Mouse (Mus musculus) hindbrain, embryonic 14.5 days (tissue): ENCODE measurements around the gene Eno2. TPM values are rescaled to one million over a fixed set of nuclear protein-coding genes. Genes with fewer than 3 reads are reported as not detected.
A peak's percentile ranks its signal among the peaks of the same experiment; 100 is the strongest.

Experiments
- ATAC-seq: fragments of 200-750 bp; cut with Nextera tagmentation; 2 replicates; pipeline ENCODE4 v1.8.0; 2017; ENCODE audit warnings: moderate number of reproducible peaks, mild to moderate bottlenecking, moderate TSS enrichment, moderate library complexity; ENCODE audit not compliant: low FRiP score
- DNase-seq: peaks from one replicate; pipeline ENCODE4 v3.0.0-alpha.2; 2015; ENCODE audit warnings: low spot score
- H3K27ac ChIP-seq: fragments of 300-500 bp; sonication (generic); 2 replicates; pipeline ENCODE4 v1.5.1; 2014; ENCODE audit warnings: mild to moderate bottlenecking, moderate library complexity
- H3K27me3 ChIP-seq: fragments of 300-500 bp; sonication (generic); 2 replicates; pipeline ENCODE4 v1.6.1; 2014; ENCODE audit warnings: mild to moderate bottlenecking, low read length, mixed read lengths; ENCODE audit not compliant: control insufficient read depth, insufficient read depth
- H3K36me3 ChIP-seq: fragments of 300-500 bp; sonication (generic); replicated peaks from 2 replicates; pipeline ENCODE4 v1.6.1; 2014; ENCODE audit not compliant: control insufficient read depth, insufficient read depth
- H3K4me1 ChIP-seq: fragments of 300-500 bp; sonication (generic); replicated peaks from 2 replicates; pipeline ENCODE4 v1.6.1; 2014; ENCODE audit warnings: antibody characterized with exemption, low read length, mixed read lengths; ENCODE audit not compliant: control insufficient read depth, insufficient read depth
- H3K4me2 ChIP-seq: fragments of 300-500 bp; sonication (generic); replicated peaks from 2 replicates; pipeline ENCODE4 v1.6.1; 2014; ENCODE audit warnings: mild to moderate bottlenecking, moderate library complexity
- H3K4me3 ChIP-seq: fragments of 300-500 bp; sonication (generic); replicated peaks from 2 replicates; pipeline ENCODE4 v1.5.1; 2014; ENCODE audit warnings: mild to moderate bottlenecking, low read length
- H3K9ac ChIP-seq: fragments of 300-500 bp; sonication (generic); 2 replicates; pipeline ENCODE4 v1.6.1; 2014
- H3K9me3 ChIP-seq: fragments of 300-500 bp; sonication (generic); 2 replicates; pipeline ENCODE4 v1.6.1; 2016; ENCODE audit warnings: low read length; ENCODE audit not compliant: control insufficient read depth
- WGBS: fragments of 180-500 bp; shearing (Covaris S2); extraction: QIAGEN DNeasy Blood & Tissue Kit; methylation state at CpG from one replicate; pipeline ENCODE4 v1.1.7; 2014; 5-methylcytosine and 5-hydroxymethylcytosine counted together
- polyA plus RNA-seq: library from polyadenylated mRNA; unstranded; fragments of >200 nt; fragmentation: Nextera tagmentation; extraction: Ambion mirVana; gene quantifications from 2 replicates; pipeline ENCODE4 v1.2.1, GENCODE M21; 2014

Eno2 gene
- polyA plus RNA-seq, 1 experiment from 2014 or later, result 142 TPM

DNA sequence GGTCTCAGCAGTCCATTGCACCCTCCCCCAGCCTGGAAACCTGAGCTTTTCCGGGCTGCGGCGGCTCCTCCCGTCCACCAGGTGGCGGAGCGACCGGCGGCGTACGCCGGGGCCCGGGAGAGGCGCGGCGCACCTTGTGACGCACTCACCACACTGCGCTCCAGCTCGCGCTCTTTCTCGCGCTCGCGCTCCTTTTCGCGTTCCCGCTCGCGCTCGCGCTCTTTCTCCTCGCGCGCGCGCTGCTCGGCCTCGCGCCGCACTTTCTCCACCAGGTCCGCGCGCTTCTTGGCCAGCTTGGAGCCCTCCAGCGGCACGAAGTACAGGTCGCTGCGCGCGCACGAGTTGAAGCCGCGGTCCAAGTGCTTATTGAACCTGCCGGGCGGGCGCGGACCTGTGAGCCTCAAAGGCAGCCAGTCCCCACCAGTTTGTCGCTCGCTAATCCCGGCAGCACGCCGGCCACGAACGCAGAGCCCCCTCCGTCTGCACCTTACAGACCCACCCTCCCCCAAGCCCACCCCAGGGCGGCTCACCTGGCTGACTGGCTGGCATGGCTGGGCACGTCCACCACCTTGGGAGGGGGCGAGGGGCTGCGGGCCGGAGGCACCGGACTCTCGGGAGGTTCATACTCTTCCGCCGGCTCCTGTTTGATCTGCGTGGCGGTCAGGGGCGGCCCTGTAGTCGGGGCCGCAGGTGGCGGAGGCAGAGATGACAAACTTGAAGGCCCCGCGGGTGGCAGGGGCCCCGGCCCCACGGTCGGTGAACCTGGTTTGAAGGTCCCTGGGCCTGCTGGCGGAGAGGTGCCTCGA lies 23.8 kb downstream of the Eno2 start:
- Histone ChIP-seq H3K36me3 (peaks cover 67% of the 10 kb centered on the region), H3K4me3 (peak overlapping the region; percentile 40), H3K9me3 (no peaks in the 10 kb centered on the region), H3K4me1 (peaks cover 18% of the 10 kb centered on the region), H3K27me3 (no peaks in the 10 kb centered on the region), H3K27ac (peak overlapping the region; percentile 90), H3K4me2 (peak overlapping the region; percentile 94), H3K9ac (peak overlapping the region; percentile 80)
- peak; percentile 88 for ATAC-seq
- peak; percentile 97 for DNase-seq
- under 1% methylated on average over 85 of the region's 85 CpGs for WGBS

DNA sequence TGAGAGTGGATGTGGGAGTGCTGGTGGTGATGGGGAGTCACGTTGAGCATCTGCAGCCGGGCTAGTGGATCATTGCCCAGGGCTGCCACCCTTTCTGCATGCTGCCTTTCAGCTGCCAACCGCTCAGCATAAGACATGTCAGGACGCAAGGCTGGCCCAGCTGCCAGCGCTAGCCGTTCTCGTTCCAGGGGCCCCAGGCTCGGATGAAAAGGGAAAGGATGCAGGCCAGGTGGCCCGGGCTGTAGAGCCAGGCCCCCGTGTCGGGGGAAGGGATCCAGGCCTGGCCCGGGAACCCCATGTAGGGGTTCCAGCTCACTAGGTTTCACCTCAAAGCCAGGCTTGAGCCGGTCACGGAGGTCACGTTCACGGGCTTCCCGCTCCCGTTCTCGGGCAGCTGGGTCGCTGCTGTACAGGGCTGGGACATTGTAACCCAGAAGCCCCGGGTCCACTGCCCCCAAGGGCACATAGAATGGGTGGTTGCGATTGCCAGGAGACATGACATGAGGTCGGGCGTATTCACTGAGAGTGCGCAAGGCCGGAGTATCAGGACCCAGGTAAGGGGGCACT lies 24.6 kb downstream of the Eno2 start:
- no peaks in the 10 kb centered on the region for H3K9me3 ChIP-seq
- peaks cover 23% of the 10 kb centered on the region for H3K4me1 ChIP-seq
- peaks cover 65% of the 10 kb centered on the region for H3K36me3 ChIP-seq
- no peak for ATAC-seq
- 0 out of 2 replicates have a peak overlapping the region, but pooled peaks have one; percentile 40 for H3K4me3 ChIP-seq
- H3K27me3 ChIP-seq, result no peaks in the 10 kb centered on the region
- H3K27ac ChIP-seq, result peak overlapping the region; percentile 90
- no peak for DNase-seq
- WGBS, result 71% methylated on average over 26 of the region's 26 CpGs
- peak overlapping the region; percentile 94 for H3K4me2 ChIP-seq
- H3K9ac ChIP-seq, result peak overlapping the region; percentile 29; the same call in 1 of the 2 replicates

DNA sequence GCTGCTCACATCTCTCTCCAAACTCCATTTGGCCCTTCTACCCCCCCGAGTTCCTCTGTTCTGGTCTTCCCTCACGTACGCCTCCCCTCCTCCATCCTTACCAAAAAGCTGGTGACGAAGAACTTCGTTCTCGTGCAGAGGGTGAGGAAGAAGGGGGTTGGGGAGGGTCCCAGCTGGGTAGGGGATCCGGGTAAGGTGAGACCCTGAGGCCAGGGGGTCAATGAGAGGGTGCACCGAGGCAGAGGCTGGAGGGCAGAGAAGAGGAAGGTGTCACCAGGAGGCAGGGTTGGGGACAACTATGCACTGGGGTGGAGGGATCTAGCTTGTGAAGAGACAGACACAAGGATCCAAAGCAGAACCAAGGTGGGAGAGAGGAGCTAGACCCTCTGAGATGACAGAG lies 25.8 kb downstream of the Eno2 start:
- Histone ChIP-seq H3K4me1 (peaks cover 35% of the 10 kb centered on the region), H3K9me3 (no peaks in the 10 kb centered on the region), H3K36me3 (peaks cover 53% of the 10 kb centered on the region), H3K27me3 (no peaks in the 10 kb centered on the region), H3K4me2 (no peak overlapping the region), H3K27ac (no peak overlapping the region), H3K4me3 (no peak overlapping the region), H3K9ac (0 out of 2 replicates have a peak overlapping the region, but pooled peaks have one; percentile 18)
- ATAC-seq (no peak), DNase-seq (no peak)
- 89% methylated on average over 8 of the region's 8 CpGs for WGBS

DNA sequence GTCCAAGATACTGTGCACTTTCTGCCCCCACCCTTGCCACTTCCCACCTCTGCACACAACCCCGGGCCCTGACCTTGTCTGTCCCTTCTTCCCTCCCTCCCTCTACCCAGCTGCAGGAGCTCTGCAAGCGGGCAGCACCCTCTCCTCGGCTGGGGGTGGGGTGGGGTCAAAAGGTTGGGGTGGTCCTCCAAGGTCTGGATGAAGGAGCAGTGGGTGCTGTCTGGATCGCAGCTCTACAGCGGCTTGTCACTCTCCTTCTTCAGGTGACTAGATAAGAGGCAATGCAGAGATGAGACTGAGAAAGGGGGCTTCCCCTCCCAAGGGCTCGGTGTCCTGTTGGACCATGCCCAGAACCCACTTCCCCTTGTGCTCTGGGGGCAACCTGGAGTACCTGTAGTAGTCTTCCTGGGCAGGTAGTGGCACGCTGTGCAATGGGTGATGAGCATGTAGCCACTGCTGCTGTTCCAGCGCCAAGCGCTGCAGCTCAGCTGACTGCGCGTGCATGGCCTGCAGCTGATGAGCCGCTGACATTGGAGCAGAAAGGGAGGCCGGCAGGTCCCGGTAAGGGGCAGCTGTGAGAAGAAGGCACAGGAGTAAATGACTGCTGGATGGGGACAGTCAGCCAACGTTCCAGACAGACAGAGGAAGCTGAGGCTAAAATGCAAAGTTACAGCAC lies 26.5 kb downstream of the Eno2 start:
- Histone ChIP-seq H3K9me3 (no peaks in the 10 kb centered on the region), H3K36me3 (peaks cover 47% of the 10 kb centered on the region), H3K27me3 (no peaks in the 10 kb centered on the region), H3K9ac (0 out of 2 replicates have a peak overlapping the region, but pooled peaks have one; percentile 18), H3K27ac (no peak overlapping the region), H3K4me1 (peaks cover 36% of the 10 kb centered on the region), H3K4me2 (no peak overlapping the region), H3K4me3 (no peak overlapping the region)
- no peak for ATAC-seq
- DNase-seq, result no peak
- 88% methylated on average over 15 of the region's 15 CpGs for WGBS

DNA sequence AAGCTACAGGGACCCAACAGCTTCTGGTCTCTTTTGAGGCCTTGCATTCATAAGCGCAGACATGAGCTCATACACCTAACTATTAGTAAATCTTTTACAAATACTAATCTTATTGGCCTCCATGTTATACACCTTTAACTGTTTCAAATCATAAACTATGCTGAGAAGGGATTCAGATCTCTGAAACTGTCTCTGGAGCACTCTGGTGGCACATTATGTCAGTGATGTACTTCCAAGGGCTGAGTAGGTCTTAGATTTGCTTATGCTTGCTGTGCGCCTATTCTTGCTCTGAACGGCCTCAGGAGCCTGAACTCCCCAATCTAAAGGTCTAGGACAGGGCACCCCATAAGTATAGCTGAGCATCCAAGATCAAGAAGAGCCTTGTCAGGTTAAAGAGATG lies 27.6 kb downstream of the Eno2 start:
- no peak for DNase-seq
- Histone ChIP-seq H3K4me1 (peaks cover 36% of the 10 kb centered on the region), H3K9ac (peak overlapping the region; percentile 96)

DNA sequence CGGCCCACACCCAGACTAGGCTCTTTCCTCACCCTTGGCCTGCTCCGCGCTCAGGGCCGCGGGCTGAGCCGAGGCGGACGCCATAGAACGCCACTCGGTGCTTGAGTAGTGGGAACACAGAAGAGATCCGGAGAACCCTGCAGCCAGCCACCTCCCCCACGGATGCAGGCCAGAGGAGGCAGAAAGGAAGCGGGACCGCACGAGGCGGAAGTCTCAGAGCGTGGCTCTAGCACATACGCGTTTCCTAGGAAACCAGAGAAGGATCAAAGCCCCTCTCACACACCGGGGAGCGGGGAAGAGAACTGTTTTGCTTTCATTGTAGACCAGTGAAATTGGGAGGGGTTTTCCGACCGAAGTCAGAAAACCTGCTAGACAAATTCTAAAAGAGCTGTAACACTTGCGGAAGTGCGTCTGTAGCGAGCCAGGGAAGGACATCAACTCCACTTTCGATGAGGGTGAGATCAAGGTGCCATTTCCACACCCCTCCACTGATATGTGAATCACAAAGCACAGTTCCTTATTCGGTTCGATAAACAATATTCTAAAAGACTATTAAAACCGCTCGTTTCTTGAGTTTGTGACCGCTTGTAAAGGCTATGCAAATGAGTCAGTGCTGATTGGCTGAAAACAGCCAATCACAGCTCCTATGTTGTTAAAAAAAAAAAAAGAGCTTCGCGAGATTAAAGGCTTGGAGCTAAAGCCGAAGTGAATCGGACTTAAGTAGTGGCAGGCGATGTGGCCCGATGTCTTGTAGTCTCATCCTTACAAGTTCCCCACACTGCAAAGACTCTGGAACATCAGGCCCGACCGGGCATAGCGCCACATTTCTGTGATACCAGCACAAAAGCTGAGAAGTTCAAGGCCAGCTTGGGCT lies 28.3 kb downstream of the Eno2 start, which contains the start of gene Grcc10:
Grcc10 (minus strand) TSS at position 487 of the 874 bp plus-strand sequence.
- Histone ChIP-seq H3K4me2 (peak within 1 kb of the TSS; percentile 83), H3K36me3 (peaks cover 30% of the 10 kb centered on the region), H3K9me3 (no peaks in the 10 kb centered on the region), H3K4me3 (peak within 1 kb of the TSS; percentile 73), H3K27ac (peak within 1 kb of the TSS; percentile 98), H3K9ac (peak within 1 kb of the TSS; percentile 96), H3K27me3 (no peaks in the 10 kb centered on the region), H3K4me1 (peaks cover 31% of the 10 kb centered on the region)
- WGBS, result under 1% methylated on average over 41 of the region's 41 CpGs
- DNase-seq (peak; percentile 88), ATAC-seq (peak; percentile 78)

More for the DNA sequence above, 27.6 kb downstream of the Eno2 start:
- Histone ChIP-seq H3K4me3 (peak overlapping the region; percentile 73), H3K27ac (peak overlapping the region; percentile 98), H3K9me3 (no peaks in the 10 kb centered on the region), H3K27me3 (no peaks in the 10 kb centered on the region), H3K36me3 (peaks cover 35% of the 10 kb centered on the region), H3K4me2 (peak overlapping the region; percentile 83)
- WGBS, result 76% methylated on average over 3 of the region's 3 CpGs
- no peak for ATAC-seq

DNA sequence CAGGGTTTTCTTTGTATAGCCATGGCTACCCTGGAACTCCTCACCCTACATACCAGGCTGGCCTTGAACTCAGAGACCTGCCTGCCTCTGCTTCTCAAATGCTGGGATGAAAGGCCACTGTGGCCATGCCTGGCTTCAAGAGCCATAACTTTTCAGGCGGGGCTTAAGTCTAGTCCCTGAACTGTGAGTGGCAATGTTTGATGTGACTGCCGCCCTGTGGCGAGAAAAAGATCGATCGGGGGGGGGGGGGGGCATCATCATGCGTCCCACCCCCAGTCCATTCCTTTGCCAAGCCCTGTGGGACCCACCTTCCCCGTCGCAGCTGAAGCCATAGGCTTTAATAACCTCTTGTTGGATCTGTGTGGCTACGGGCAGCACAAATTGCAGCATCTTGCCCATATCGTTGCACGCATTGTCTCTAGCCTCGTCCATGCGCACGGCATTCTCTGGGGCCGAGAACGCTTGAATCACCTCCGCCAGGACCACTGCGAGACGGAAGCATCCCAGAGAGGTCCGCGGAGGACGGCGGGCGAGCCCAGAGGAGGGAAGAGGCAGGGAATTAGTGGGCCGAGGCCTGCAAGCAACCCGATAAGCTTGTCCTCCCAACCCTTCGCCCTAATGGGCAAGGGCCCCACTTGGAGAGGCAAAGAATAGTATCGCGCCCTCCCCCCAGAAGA lies 29.1 kb downstream of the Eno2 start:
- H3K4me3 ChIP-seq, result peak overlapping the region; percentile 73
- peaks cover 27% of the 10 kb centered on the region for H3K4me1 ChIP-seq
- ATAC-seq (peak; percentile 19), DNase-seq (peak; percentile 66)
- no peaks in the 10 kb centered on the region for H3K27me3 ChIP-seq
- peak overlapping the region; percentile 98 for H3K27ac ChIP-seq
- H3K36me3 ChIP-seq, result peaks cover 30% of the 10 kb centered on the region
- no peaks in the 10 kb centered on the region for H3K9me3 ChIP-seq
- peak overlapping the region; percentile 83 for H3K4me2 ChIP-seq
- WGBS, result under 1% methylated on average over 28 of the region's 29 CpGs
- peak overlapping the region; percentile 96 for H3K9ac ChIP-seq

DNA sequence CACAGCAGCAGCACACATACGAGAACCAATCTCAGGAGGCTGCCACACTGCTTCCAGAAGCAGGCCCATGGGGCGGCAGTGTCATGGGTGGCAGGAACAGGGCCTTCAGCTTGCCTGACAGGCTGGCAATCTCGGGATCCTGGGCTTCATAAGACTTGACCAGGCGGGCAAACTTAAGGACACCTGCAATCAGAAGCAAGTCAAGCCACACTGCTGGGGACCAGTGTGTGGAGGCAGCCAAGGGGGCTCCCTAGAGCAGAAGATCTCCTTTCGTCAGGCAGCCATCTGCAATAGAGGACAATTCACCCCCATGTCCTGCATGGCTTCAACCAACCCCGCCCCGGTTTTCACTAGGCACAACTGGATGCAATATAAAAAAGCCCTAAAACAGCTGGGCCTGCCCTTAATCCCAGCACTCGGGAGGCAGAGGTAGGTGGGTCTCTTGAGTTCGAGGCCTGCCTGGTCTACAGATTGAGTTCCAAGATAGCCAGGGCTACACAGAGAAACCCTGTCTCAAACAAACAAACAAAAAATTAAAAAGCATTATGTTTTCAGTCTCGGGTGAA lies 30.2 kb downstream of the Eno2 start:
- no peak overlapping the region; the same call in 1 of the 2 replicates for H3K4me3 ChIP-seq
- H3K36me3 ChIP-seq, result peaks cover 22% of the 10 kb centered on the region
- no peaks in the 10 kb centered on the region for H3K9me3 ChIP-seq
- H3K27ac ChIP-seq, result peak overlapping the region; percentile 98
- ATAC-seq (no peak), DNase-seq (no peak)
- WGBS, result 89% methylated on average over 10 of the region's 10 CpGs
- H3K4me1 ChIP-seq, result peaks cover 27% of the 10 kb centered on the region
- peak overlapping the region; percentile 96 for H3K9ac ChIP-seq
- H3K27me3 ChIP-seq, result no peaks in the 10 kb centered on the region
- H3K4me2 ChIP-seq, result peak overlapping the region; percentile 83
